Mouse (Mus musculus) megakaryocyte, embryonic 14.5 days (primary cell): ENCODE results near the gene Cntnap2. TPM values are rescaled to one million over a fixed set of nuclear protein-coding genes. Genes with fewer than 3 reads are reported as not detected.

Experiments
- H3K27me3 ChIP-seq: replicated peaks from 2 replicates; pipeline ENCODE3; 2012; ENCODE audit warnings: inconsistent platforms
- H3K36me3 ChIP-seq: replicated peaks from 2 replicates; pipeline ENCODE3; 2012; ENCODE audit warnings: low read length, inconsistent platforms, mixed read lengths
- H3K4me1 ChIP-seq: 2 replicates; pipeline ENCODE4 v1.6.1; 2012; ENCODE audit warnings: inconsistent platforms
- H3K4me3 ChIP-seq: replicated peaks from 2 replicates; pipeline ENCODE3; 2012; ENCODE audit warnings: moderate library complexity, mild to moderate bottlenecking, inconsistent platforms
- H3K9me3 ChIP-seq: 2 replicates; pipeline ENCODE4 v1.6.1; 2012; ENCODE audit warnings: inconsistent platforms
- FLI1 ChIP-seq: IDR thresholded peaks from 2 replicates; pipeline ENCODE4 v1.6.1; 2012; ENCODE audit warnings: low read length, inconsistent platforms, mixed read lengths
- GATA1 ChIP-seq: IDR thresholded peaks from 3 replicates; pipeline ENCODE4 v1.6.1; 2012; ENCODE audit warnings: mixed read lengths, low read length, inconsistent platforms, borderline replicate concordance
- polyA plus RNA-seq: library from polyadenylated mRNA; stranded (reverse); fragments of >175 nt; gene quantifications from 2 replicates; pipeline ENCODE4 v1.2.3, GENCODE M21; 2012; ENCODE audit warnings: low replicate concordance; ENCODE audit not compliant: insufficient read depth

Gene Cntnap2
- polyA plus RNA-seq, 1 experiment, result 0.03 TPM

- H3K4me3 ChIP-seq, result no peak overlapping the region
- H3K27me3 ChIP-seq, result no peaks in the 10 kb centered on the region
- no peaks in the 10 kb centered on the region for H3K9me3 ChIP-seq
- TF ChIP-seq GATA1, result no peak
- TF ChIP-seq FLI1, result no peak
- H3K4me1 ChIP-seq, result no peaks in the 10 kb centered on the region
- no peaks in the 10 kb centered on the region for H3K36me3 ChIP-seq
These were observed 485.2 kb downstream of the Cntnap2 start for GRCm38 (mm10) chr6:45544319-45544875.

DNA sequence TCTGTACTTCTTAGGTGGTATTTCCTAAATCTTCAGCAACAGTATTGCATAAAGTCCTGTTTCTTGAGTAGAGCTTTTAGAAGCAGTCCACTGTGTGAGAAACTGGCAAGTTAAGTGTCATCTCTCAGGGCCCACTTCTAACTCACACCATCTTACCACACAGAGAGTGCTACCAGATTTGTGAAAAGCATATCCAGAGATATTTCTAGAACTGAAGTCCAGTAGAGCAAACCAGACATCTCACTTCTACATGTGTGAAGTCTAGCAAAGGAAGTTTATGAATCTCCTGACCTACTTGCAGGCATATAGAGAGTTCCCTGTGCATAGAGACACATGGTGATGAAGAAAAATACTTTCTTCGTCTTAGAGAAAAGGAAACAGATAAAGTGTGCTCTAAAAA lies 500.6 kb downstream of the Cntnap2 start:
- Histone ChIP-seq H3K4me1 (no peaks in the 10 kb centered on the region), H3K27me3 (no peaks in the 10 kb centered on the region), H3K36me3 (no peaks in the 10 kb centered on the region), H3K4me3 (no peak overlapping the region), H3K9me3 (no peaks in the 10 kb centered on the region)
- TF ChIP-seq FLI1 (no peak), GATA1 (no peak)

GRCm38 (mm10) chr6:45584467-45585094 lies 525.4 kb downstream of the Cntnap2 start:
- no peaks in the 10 kb centered on the region for H3K4me1 ChIP-seq
- no peaks in the 10 kb centered on the region for H3K36me3 ChIP-seq
- TF ChIP-seq FLI1 (no peak), GATA1 (no peak)
- H3K9me3 ChIP-seq, result no peaks in the 10 kb centered on the region
- H3K4me3 ChIP-seq, result no peak overlapping the region
- no peaks in the 10 kb centered on the region for H3K27me3 ChIP-seq

- TF ChIP-seq FLI1, result no peak
- TF ChIP-seq GATA1, result no peak
- H3K4me1 ChIP-seq, result no peaks in the 10 kb centered on the region
- H3K36me3 ChIP-seq, result no peaks in the 10 kb centered on the region
- H3K4me3 ChIP-seq, result no peak overlapping the region
- H3K9me3 ChIP-seq, result no peaks in the 10 kb centered on the region
- no peaks in the 10 kb centered on the region for H3K27me3 ChIP-seq
These were observed 529.9 kb downstream of the Cntnap2 start for GRCm38 (mm10) chr6:45589084-45589483.

DNA sequence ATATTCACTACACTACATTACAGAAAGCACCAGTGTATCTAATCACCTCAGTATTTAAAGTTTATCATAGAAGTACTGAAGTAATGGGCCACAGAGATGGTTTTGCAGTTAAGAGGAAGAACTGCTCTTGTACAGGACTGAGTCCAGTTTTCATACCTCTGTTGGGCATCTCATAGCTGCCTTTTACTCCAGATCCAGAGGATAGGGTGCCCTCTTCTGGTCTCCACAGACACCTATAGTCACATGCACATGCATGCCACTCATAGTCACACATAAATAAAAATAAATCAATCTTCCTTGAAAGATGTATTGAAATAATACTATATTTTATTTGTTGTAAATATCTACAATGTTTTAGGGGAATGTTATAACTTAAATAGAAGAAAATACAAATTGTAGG lies 587.9 kb downstream of the Cntnap2 start:
- no peak for TF ChIP-seq GATA1
- TF ChIP-seq FLI1, result no peak
- Histone ChIP-seq H3K4me1 (no peaks in the 10 kb centered on the region), H3K27me3 (no peaks in the 10 kb centered on the region)

GRCm38 (mm10) chr6:45648419-45648818 lies 589.3 kb downstream of the Cntnap2 start:
- Histone ChIP-seq H3K4me3 (no peak overlapping the region), H3K36me3 (no peaks in the 10 kb centered on the region), H3K27me3 (no peaks in the 10 kb centered on the region), H3K4me1 (no peaks in the 10 kb centered on the region), H3K9me3 (no peaks in the 10 kb centered on the region)
- no peak for TF ChIP-seq FLI1
- no peak for TF ChIP-seq GATA1

More for the DNA sequence above, 587.9 kb downstream of the Cntnap2 start:
- Histone ChIP-seq H3K9me3 (no peaks in the 10 kb centered on the region), H3K36me3 (no peaks in the 10 kb centered on the region), H3K4me3 (no peak overlapping the region)

- Histone ChIP-seq H3K9me3 (no peaks in the 10 kb centered on the region), H3K27me3 (no peaks in the 10 kb centered on the region), H3K36me3 (no peaks in the 10 kb centered on the region), H3K4me1 (no peaks in the 10 kb centered on the region), H3K4me3 (no peak overlapping the region)
- no peak for TF ChIP-seq GATA1
- TF ChIP-seq FLI1, result no peak
These were observed 641.1 kb downstream of the Cntnap2 start for GRCm38 (mm10) chr6:45700287-45700686.

GRCm38 (mm10) chr6:45791612-45792011 lies 732.5 kb downstream of the Cntnap2 start:
- no peaks in the 10 kb centered on the region for H3K4me1 ChIP-seq
- no peaks in the 10 kb centered on the region for H3K27me3 ChIP-seq
- H3K9me3 ChIP-seq, result no peaks in the 10 kb centered on the region
- TF ChIP-seq GATA1, result no peak
- no peaks in the 10 kb centered on the region for H3K36me3 ChIP-seq
- H3K4me3 ChIP-seq, result no peak overlapping the region

GRCm38 (mm10) chr6:45841626-45842341 lies 782.6 kb downstream of the Cntnap2 start:
- TF ChIP-seq GATA1, result no peak
- TF ChIP-seq FLI1, result no peak
- Histone ChIP-seq H3K36me3 (no peaks in the 10 kb centered on the region), H3K4me1 (no peaks in the 10 kb centered on the region), H3K27me3 (no peaks in the 10 kb centered on the region), H3K9me3 (no peaks in the 10 kb centered on the region), H3K4me3 (no peak overlapping the region)

DNA sequence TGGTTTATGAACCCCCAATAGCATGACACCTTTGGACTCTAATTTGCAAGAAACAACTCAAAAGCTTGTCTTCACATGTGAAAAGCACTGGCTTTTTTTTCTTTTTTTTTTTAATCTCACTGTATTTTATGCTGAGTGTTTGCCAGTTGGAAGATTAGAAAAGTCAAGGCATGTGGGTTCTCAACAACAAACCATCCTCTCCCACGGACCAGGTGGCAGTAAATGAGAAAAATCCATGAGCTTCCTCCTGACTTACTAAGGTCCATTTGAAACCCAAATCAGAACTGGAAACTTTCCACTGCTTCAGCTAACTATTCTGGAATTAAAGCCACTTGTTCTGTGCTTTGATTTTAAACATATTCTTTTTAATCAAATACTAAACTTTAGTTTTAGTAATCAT lies 784.6 kb downstream of the Cntnap2 start:
- no peak for TF ChIP-seq FLI1
- TF ChIP-seq GATA1, result no peak
- Histone ChIP-seq H3K27me3 (no peaks in the 10 kb centered on the region), H3K4me3 (no peak overlapping the region), H3K9me3 (no peaks in the 10 kb centered on the region), H3K4me1 (no peaks in the 10 kb centered on the region), H3K36me3 (no peaks in the 10 kb centered on the region)
